Mouse (Mus musculus): ENCODE results near the gene Speg.

Speg gene

GRCm38 (mm10) chr1:75374950-75375936 lies at the start of gene Speg:
Gene Speg (plus strand): TSS chr1:75375297.
- no peak for DNase-seq

DNA sequence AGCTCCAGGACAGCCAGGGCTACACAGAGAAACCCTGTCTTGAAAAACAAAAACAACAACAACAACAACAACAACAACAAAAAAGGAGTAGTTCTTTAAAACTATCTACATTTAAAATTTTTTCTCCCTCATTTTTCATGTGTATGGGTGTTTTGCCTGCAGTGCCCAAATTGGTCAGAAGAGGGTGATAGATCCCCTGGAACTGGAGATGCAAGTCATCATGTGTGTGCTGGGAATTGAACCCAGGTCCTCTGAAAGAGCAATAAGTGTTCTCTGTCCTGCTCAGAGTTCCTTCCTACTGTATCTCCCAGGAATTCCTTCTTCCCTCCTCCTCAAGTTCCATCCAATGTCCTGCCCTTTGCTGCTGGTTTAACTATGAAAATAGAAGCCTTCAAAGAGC lies 47.6 kb upstream of the Speg start:
- DNase-seq = no peak

DNA sequence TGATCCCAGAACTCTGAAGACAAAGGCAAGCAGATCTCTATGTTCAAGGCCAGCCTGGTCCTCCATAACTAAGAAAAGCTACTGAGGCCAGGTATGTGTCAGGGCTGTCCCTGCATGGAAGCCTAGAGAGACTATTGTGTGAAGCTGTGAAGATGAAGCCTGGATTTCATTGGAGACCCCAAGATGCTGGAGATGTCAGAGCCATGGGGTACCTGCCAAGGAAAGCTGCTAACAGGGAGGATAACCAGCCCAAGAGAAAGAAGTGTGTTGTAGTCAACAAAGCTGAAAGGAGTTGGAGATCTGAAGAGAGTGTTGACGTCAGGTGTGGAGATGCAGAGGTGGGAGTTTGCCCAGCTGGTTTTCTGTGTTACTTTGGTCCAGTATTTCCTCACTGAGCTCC lies 43.8 kb upstream of the Speg start:
- DNase-seq = no peak

GRCm38 (mm10) chr1:75336461-75336860 lies 38.6 kb upstream of the Speg start:
- DNase-seq = no peak

DNA sequence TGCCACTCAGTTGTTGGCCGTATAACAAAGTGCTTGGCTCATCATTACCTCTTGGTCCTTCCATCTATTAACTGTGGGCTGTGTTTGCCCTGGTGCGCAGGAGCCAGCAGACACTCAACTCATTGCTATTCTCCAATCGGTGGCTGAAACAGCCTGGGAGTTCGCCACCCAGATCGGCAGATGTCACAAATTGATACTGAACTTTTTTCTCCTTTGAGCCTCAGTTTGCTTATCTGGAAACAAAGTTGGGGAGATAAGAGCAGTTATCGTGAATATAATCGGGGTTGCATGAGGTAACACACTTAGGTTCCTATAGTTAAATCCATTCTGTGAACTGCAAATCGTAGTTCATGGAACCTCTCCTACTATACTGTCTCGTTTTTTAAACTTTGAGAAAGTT lies 38.0 kb upstream of the Speg start:
- no peak for DNase-seq

- no peak for DNase-seq
Measured at GRCm38 (mm10) chr1:75338091-75338694, 36.9 kb upstream of the Speg start.

DNA sequence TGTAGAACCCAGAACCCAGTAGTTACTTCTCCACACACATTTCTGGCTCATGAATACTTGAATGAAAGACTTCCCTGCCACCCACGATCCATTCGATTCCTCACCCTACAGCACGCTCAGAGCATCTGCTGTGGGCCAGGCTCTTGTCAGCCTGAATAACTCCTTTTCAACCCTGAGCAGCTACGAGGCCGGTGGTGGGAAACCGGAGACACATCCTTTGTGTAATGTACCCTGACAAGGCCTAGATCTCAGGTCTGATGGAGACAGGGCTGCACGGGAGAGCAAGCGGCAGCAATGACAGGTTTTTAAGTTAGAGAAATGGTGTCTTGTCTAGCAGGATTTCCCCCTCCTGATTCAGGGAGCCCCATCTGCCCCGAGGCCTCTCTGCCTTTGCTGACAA lies 35.8 kb upstream of the Speg start:
- no peak for DNase-seq

- no peak for DNase-seq
Measured at GRCm38 (mm10) chr1:75340519-75340918, 34.6 kb upstream of the Speg start.

DNA sequence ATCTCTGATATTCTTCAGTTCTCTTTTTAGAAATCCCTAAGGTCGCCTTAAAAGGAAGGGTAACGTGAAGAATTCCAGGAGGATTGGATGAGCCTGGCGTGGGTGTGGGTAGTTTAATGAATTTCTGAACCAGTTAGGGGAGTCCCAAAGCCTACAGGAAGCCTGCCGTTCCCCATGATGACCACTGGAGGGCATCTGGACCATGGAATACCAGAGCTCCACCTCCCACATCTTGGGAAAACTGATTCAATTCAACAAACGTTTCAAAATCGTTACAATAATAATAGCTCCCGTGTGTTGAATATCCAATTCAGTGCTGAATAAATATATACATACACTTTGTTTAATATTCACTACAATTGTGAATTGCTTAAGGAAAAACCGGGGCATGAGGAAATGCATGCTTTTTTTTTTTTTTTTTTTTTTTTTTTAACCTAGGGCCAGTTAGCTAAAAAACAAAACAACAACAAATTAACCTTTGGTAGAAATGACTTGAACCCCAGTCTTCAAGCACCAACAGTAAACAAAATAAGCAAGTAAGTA lies 32.2 kb upstream of the Speg start:
- peak; percentile 48 for DNase-seq

GRCm38 (mm10) chr1:75344291-75345035 lies 30.6 kb upstream of the Speg start:
- DNase-seq = no peak

DNA sequence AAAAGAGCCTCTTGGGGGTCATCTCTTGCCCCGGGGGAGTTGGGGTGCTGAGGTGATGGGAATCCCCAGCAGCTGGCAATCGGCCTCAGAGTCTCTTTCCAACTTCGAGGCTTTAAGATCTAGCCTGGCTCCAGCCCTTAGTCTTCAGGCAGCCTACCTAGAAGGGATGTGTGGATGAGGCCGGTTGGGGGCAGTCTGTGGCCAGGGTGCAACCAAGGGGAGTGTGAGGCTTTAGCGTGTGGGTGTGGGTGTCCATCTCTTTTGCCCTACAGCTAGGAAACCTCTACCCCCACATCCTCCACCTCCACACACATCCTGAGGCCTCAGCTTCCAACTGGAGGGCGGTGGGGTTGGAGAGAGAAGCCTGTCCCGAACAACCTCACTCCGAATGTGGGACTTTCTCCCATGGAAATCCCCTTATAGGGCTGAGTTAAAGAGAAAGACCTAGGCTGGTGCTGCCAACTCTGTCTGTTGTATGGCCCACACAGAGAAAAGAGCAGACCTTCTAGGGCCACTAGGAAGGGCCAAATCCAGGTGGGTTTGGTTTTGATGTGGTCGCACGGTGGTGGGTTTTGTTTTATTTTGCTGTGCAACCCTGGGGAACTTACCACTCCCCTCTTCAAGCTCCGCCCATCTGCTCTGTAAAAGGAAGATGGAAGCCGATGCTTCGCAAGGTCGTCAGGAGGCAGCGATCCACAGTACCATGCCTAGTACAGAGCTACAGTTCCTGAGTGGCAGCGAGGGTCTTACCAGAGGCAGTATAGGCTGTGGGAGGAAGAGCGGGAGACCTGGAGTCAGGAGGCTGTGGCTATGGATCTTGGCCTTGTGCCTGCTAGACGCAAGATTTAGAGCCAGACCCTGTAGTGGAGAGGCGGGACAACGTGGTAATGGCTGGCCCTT lies 29.8 kb upstream of the Speg start:
- no peak for DNase-seq

GRCm38 (mm10) chr1:75347279-75347678 lies 27.8 kb upstream of the Speg start:
- DNase-seq = no peak

DNA sequence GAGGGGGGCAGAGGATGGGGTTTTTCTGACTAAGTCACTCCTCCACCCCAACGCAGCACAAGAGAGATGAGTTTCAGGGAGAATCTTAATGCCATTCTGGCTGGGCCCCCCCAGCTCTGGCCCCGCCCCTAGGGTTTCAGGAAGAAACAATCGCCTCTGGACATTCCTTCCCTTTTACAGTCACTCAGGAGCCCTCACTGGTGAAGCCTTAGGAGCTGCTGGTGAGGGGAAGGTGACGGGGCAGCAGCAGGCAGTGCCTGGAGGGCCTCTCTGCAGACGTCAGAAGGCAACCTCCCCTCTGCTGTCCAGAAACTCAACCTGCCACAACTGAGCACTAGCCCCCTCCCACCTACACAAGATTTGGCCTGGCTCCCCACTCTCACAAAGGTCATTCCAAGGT lies 25.8 kb upstream of the Speg start:
- no peak for DNase-seq

GRCm38 (mm10) chr1:75357261-75357660 lies 17.8 kb upstream of the Speg start:
- no peak for DNase-seq

- DNase-seq = no peak
Measured at GRCm38 (mm10) chr1:75358009-75358408, 17.1 kb upstream of the Speg start.

DNA sequence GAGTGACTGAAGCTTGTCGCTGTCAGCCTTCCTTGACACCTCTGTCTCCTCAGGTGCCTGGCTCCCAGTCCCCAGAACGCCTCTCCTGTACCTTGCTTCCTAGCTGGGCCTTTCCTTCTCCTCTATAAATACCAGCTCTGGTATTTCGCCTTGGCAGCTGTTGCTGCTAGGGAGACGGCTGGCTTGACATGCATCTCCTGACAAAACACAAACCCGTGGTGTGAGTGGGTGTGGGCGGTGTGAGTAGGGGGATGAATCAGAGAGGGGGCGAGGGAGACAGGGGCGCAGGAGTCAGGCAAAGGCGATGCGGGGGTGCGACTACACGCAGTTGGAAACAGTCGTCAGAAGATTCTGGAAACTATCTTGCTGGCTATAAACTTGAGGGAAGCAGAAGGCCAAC lies 15.8 kb upstream of the Speg start:
- DNase-seq = no peak

DNA sequence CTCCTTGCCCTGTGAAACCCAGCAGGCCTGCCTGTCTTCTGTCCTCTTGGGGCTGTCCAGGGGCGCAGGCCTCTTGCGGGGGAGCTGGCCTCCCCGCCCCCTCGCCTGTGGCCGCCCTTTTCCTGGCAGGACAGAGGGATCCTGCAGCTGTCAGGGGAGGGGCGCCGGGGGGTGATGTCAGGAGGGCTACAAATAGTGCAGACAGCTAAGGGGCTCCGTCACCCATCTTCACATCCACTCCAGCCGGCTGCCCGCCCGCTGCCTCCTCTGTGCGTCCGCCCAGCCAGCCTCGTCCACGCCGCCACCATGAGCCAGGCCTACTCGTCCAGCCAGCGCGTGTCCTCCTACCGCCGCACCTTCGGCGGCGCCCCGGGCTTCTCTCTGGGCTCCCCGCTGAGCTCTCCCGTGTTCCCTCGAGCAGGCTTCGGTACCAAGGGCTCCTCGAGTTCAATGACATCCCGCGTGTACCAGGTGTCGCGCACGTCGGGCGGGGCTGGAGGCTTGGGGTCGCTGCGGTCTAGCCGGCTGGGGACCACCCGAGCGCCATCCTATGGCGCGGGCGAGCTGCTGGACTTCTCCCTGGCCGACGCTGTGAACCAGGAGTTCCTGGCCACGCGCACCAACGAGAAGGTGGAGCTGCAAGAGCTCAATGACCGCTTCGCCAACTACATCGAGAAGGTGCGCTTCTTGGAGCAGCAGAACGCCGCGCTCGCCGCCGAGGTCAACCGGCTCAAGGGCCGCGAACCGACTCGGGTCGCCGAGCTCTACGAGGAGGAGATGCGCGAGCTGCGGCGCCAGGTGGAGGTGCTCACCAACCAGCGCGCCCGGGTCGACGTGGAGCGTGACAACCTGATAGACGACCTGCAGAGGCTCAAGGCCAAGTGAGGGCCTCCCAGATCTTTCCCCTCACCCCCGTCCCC lies 14.7 kb upstream of the Speg start, which contains the start of gene Des:
Des (plus strand) TSS at position 218 of the 920 bp plus-strand sequence.
- peak; percentile 24 for DNase-seq

GRCm38 (mm10) chr1:75361123-75361522 lies 14.0 kb upstream of the Speg start:
- DNase-seq = no peak

DNA sequence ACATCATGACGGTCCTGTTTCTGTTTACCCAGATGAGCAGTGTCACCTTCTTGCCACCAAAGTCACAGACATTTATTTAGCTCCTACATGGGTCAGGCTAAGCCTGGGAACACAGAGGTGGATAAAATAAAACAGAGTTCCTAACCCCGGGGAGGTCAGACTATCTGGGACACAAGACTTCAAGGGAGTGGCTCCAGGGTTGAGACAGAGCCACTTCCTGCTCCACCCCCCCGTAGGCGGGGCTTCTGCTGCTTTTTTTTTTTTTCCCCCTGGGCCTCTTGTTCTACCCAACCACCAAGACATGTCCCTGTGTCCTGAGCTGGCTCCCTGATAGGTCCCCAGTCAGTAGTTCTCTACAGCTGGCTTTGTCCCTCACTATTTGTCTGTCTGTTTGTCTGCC lies 13.3 kb upstream of the Speg start:
- DNase-seq = no peak

DNA sequence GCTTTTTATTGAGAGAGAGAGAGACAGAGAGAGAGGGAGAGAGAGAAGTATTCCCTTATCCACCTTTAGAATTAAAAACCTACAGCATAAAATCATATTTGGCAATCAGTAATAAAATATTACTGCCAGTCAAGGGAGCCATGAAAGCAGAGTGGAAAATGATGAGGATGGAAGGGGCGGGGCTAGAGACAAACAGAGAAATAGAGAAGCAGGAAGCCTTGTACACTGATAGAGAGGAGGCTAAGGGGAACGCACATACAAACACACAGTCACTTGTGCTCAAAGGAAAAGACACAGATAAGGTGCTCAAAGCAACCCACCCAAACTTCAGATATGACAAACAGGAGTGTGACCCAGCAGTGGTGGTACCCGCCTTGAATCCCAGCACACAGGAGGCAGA lies 11.2 kb upstream of the Speg start:
- no peak for DNase-seq

Data from thymus, postnatal 4 days (tissue).